Mouse (Mus musculus) embryonic facial prominence, embryonic 13.5 days (tissue): Measurements from ENCODE around the gene Gramd1b. TPM values are rescaled to one million over a fixed set of nuclear protein-coding genes. Genes with fewer than 3 reads are reported as not detected.

ENCODE experiments used
- ATAC-seq: fragments of 200-750 bp; cut with Nextera tagmentation; 2 replicates; pipeline ENCODE4 v1.8.0; 2017; ENCODE audit warnings: low read depth; ENCODE audit not compliant: insufficient number of reproducible peaks, insufficient read depth, low FRiP score, low TSS enrichment
- H3K27ac ChIP-seq: fragments of 300-500 bp; sonication (generic); 2 replicates; pipeline ENCODE4 v1.5.1; 2015; ENCODE audit warnings: moderate library complexity, mild to moderate bottlenecking, inconsistent platforms
- H3K27me3 ChIP-seq: fragments of 300-500 bp; sonication (generic); 2 replicates; pipeline ENCODE4 v1.6.1; 2015; ENCODE audit warnings: mild to moderate bottlenecking, inconsistent platforms
- H3K36me3 ChIP-seq: fragments of 300-500 bp; sonication (generic); 2 replicates; pipeline ENCODE4 v1.6.1; 2015; ENCODE audit warnings: mild to moderate bottlenecking, inconsistent platforms
- H3K4me1 ChIP-seq: fragments of 300-500 bp; sonication (generic); 2 replicates; pipeline ENCODE4 v1.6.1; 2015; ENCODE audit warnings: inconsistent platforms
- H3K4me2 ChIP-seq: fragments of 300-500 bp; sonication (generic); 2 replicates; pipeline ENCODE4 v1.6.1; 2015; ENCODE audit warnings: moderate library complexity, mild to moderate bottlenecking, inconsistent platforms
- H3K4me3 ChIP-seq: fragments of 300-500 bp; sonication (generic); 2 replicates; pipeline ENCODE4 v1.5.1; 2015; ENCODE audit warnings: mild to moderate bottlenecking, inconsistent platforms
- H3K9ac ChIP-seq: fragments of 300-500 bp; sonication (generic); 2 replicates; pipeline ENCODE4 v1.6.1; 2015; ENCODE audit warnings: mild to moderate bottlenecking, inconsistent platforms
- H3K9me3 ChIP-seq: fragments of 300-500 bp; sonication (generic); 2 replicates; pipeline ENCODE4 v1.6.1; 2016; ENCODE audit warnings: inconsistent platforms
- WGBS: fragments of 180-500 bp; shearing (Covaris S2); methylation state at CpG from one replicate; pipeline ENCODE4 v1.1.7; 2015; ENCODE audit warnings: mixed read lengths; 5-methylcytosine and 5-hydroxymethylcytosine counted together
- polyA plus RNA-seq: library from polyadenylated mRNA; unstranded; fragments of >200 nt; fragmentation: Nextera tagmentation; extraction: Ambion mirVana; gene quantifications from 2 replicates; pipeline ENCODE4 v1.2.1, GENCODE M21; 2015

Gene Gramd1b
- polyA plus RNA-seq, 1 experiment from 2014 or later: 9.0 TPM

DNA sequence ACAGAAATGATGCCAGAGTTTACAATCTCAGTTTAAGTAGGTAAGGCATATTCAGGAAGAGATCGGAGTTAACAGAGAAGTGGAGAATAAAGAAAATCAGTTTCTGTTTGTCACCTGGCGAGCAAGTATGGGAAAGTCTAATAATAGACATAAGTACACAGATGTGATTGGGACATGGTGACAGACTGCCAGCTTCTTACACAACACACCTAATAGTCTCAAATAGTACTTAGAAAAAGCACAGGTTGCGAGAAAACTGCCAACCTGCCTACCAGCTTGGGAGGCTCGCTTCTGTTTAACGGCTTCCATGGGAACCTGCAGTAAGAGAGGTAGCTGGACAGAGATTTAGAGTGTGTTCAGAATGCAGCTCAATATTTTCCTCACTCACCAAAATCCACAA, 112.4 kb downstream of the Gramd1b start:
- H3K4me3 ChIP-seq: no peak overlapping the region
- H3K36me3 ChIP-seq: no peaks in the 10 kb centered on the region
- no peaks in the 10 kb centered on the region for H3K9me3 ChIP-seq
- 91% methylated on average over 5 of the region's 5 CpGs for WGBS
- H3K27ac ChIP-seq: no peak overlapping the region
- no peak overlapping the region for H3K9ac ChIP-seq
- H3K4me2 ChIP-seq: no peak overlapping the region
- no peak for ATAC-seq
- no peaks in the 10 kb centered on the region for H3K27me3 ChIP-seq
- H3K4me1 ChIP-seq: no peaks in the 10 kb centered on the region

DNA sequence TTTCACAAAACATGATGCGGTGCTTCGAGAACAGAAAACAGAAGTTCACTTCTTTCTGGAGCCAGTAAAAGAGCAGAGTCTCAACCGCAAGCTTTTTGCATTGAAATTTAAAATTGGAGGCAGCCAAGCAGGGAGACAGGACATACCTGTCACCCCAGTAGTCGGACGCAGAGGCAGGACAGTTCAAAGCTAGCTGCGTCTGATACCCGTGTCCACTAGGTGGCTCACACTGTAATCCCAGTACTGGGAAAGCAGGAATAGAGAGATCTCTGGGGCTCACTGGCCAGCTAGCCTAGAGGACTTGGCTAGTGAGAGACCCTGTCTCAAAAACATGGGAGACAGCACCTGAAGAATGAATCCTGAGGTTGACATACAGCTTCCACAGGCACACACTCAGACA, 115.0 kb downstream of the Gramd1b start:
- no peak for ATAC-seq
- 82% methylated on average over 7 of the region's 7 CpGs for WGBS
- Histone ChIP-seq H3K4me2 (no peak overlapping the region), H3K27me3 (no peaks in the 10 kb centered on the region), H3K36me3 (no peaks in the 10 kb centered on the region), H3K4me1 (no peaks in the 10 kb centered on the region), H3K9ac (no peak overlapping the region), H3K27ac (no peak overlapping the region), H3K4me3 (no peak overlapping the region), H3K9me3 (no peaks in the 10 kb centered on the region)

DNA sequence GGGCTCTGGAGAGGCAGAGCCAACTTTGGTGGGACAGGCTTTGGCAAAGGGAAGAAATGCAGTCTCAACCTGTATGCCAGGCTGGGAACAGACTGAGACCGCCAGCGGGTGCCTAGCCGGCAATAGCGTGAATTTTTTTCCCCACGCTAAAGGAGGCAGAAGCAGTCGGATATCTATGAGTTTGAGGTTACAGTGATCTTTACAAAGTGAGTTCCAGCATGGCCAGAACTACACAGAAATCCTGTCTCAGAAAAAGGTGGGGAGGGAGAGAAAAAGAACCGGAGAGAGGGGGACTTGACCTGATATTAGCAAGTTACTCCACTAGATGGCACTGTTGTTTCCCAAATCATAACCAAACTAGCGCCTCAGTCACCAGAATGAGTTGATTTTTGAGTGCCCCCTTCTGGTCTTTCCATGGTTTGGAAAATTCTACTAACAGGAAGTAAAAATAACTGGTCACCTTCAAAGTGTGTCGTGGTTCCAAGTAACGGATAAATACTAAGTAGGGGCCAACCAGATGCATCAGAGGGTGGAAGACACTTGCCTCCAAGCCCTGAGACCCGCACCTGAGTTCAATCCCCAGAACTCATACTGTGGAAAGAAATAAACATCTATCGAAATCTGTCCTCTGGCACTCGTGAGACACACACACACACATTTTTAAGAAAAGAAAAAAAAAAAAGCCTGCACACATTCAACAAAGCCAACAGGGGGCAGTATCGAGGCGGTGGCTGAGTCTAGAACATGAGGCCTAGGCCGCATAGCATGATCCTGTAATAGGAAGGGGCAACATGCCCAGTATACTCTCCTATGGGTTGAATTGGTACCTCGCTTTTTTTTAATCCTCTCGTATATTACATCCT, 116.0 kb downstream of the Gramd1b start:
- H3K27ac ChIP-seq: peak overlapping the region; percentile 44; the same call in 1 of the 2 replicates
- H3K27me3 ChIP-seq: no peaks in the 10 kb centered on the region
- no peaks in the 10 kb centered on the region for H3K36me3 ChIP-seq
- ATAC-seq: no peak
- H3K4me2 ChIP-seq: peak overlapping the region; percentile 70
- no peaks in the 10 kb centered on the region for H3K4me1 ChIP-seq
- WGBS: 34% methylated on average over 18 of the region's 18 CpGs
- peak overlapping the region; percentile 73 for H3K9ac ChIP-seq
- no peaks in the 10 kb centered on the region for H3K9me3 ChIP-seq
- H3K4me3 ChIP-seq: peak overlapping the region; percentile 58

DNA sequence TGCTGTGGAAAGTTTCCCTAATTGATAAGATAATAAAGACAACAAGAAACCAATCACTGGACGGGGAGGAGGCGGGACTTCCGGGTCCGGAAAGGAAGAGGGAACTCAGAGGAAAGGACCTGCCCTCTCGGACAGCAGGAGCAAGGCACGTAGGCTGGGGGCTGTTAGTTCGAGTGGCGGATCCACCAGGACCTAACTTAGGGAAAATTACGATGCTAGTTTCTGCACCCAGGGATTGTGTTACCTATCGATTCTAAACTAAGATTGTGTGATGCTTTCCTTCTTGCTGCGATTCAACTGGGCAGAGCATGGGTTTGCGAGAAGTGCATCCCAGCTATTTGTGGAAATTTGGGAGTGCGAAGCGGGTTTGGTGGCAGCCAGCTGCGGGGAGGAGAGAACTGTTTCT, 116.7 kb downstream of the Gramd1b start:
- Histone ChIP-seq H3K27ac (peak overlapping the region; percentile 44; the same call in 1 of the 2 replicates), H3K36me3 (no peaks in the 10 kb centered on the region), H3K27me3 (no peaks in the 10 kb centered on the region), H3K4me3 (peak overlapping the region; percentile 58), H3K4me2 (peak overlapping the region; percentile 70), H3K4me1 (no peaks in the 10 kb centered on the region), H3K9me3 (no peaks in the 10 kb centered on the region), H3K9ac (peak overlapping the region; percentile 73)
- 2% methylated on average over 15 of the region's 15 CpGs for WGBS
- ATAC-seq: no peak

DNA sequence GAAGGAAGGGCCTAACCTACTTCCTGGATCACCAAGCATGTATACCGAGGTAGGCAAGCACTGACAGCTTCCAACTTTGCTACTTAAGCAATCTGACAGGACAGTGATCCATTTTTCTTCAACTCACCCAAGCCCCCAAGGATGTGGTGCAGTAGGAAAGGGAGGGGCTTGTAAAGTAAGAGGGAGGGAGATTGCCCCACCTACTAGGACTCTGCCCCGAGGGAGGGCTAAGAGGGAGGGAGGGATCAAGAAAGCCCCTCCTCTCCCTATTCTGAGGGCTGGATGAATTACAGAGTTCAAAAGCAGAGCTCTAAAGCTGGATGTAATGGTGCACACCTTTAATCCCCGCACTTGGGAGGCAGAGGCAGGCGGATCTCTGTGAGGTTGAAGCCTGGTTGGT, 117.6 kb downstream of the Gramd1b start:
- Histone ChIP-seq H3K4me3 (no peak overlapping the region), H3K9ac (no peak overlapping the region), H3K27me3 (no peaks in the 10 kb centered on the region), H3K36me3 (no peaks in the 10 kb centered on the region), H3K4me2 (no peak overlapping the region), H3K27ac (no peak overlapping the region), H3K9me3 (no peaks in the 10 kb centered on the region), H3K4me1 (peaks cover 3% of the 10 kb centered on the region)
- no peak for ATAC-seq
- WGBS: 79% methylated on average over 4 of the region's 4 CpGs

DNA sequence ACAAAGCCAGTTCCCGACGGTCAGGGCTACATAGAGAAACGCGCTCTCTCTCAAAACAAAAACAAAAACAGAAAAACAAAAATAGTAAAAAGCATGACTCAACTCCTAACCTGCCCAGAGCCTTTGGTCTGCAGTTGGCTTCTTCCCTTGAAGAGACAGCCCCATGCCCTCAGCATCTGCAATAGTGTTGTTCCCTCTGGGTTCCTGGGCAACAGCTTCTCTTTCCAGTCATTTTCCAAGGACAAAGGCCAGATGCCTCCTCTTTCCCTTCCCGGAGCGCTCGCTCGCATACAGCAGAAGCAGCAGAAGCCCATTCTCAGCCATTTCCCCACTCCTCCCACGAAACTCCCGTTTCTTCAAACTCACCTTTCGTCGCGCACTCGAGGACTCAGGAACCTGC, 118.3 kb downstream of the Gramd1b start:
- ATAC-seq: no peak
- H3K36me3 ChIP-seq: no peaks in the 10 kb centered on the region
- H3K4me2 ChIP-seq: no peak overlapping the region
- no peak overlapping the region for H3K4me3 ChIP-seq
- H3K27ac ChIP-seq: no peak overlapping the region
- no peaks in the 10 kb centered on the region for H3K9me3 ChIP-seq
- H3K27me3 ChIP-seq: no peaks in the 10 kb centered on the region
- WGBS: 91% methylated on average over 14 of the region's 14 CpGs
- H3K9ac ChIP-seq: no peak overlapping the region
- H3K4me1 ChIP-seq: peaks cover 3% of the 10 kb centered on the region

DNA sequence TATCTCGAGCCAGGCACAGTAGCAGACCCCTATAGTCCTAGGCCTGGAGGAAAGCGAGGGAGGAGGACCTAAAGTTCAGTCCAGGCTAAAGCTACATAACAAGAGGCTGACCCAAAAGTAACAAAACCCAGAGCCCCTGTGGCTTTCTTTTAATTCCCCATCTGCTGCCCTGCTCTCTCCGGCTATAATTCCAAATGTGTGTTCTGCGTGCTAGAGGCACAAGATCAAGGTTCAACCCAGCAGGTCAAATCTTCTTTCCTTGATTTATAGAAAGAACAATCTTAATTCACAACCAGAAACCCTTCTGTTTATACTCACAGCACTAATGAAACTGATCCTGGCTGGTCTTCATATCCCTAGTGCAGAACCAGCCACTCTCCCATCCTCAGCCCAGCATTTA, 118.9 kb downstream of the Gramd1b start:
- Histone ChIP-seq H3K9ac (no peak overlapping the region), H3K4me1 (peaks cover 3% of the 10 kb centered on the region), H3K9me3 (no peaks in the 10 kb centered on the region), H3K4me2 (no peak overlapping the region), H3K27me3 (no peaks in the 10 kb centered on the region), H3K36me3 (no peaks in the 10 kb centered on the region), H3K27ac (no peak overlapping the region), H3K4me3 (no peak overlapping the region)
- ATAC-seq: no peak
- WGBS: 86% methylated on average over 4 of the region's 4 CpGs

DNA sequence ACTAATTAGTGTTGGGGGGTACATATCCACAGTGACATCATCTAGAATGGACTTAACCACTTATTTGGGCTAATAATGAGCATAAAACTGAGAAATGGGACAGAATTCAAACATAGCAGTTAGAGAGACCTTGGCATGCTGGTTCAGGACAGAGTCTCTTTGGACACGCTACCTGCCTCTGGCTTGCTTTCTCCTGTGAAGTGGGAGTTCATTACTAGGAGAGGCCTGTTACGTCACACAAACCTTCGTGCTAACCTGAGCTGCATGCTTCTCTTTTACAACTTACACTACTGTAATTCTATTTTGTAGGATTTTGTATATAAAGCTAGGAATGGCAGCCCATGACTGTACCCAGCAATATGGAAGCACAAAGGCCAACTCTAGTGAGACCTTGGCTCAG, 120.3 kb downstream of the Gramd1b start:
- Histone ChIP-seq H3K4me2 (no peak overlapping the region), H3K4me3 (no peak overlapping the region), H3K4me1 (peaks cover 7% of the 10 kb centered on the region), H3K27me3 (no peaks in the 10 kb centered on the region), H3K27ac (no peak overlapping the region), H3K36me3 (no peaks in the 10 kb centered on the region), H3K9me3 (no peaks in the 10 kb centered on the region), H3K9ac (no peak overlapping the region)
- WGBS: 98% methylated on average over 3 of the region's 3 CpGs
- no peak for ATAC-seq

DNA sequence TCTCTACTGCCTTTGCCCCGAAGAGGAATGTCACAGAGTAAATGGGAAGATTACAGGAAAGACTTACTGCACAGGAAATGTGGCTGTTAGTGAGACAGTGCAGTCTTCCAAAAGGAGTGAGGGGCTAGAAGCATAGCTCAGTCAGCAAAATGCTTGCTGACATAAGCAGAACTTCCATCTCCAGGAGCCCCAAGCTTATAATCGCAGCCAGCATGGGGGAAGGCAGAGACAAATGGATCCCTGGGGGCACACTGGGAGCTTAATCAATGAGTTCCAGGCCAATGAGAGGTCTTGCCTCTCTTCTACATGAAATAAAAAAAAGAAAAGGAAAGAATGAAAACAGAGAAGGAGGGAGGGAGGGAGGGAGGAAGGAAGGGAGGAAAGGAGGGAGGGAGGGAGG, 122.1 kb downstream of the Gramd1b start:
- no peaks in the 10 kb centered on the region for H3K27me3 ChIP-seq
- ATAC-seq: no peak
- no peak overlapping the region for H3K4me3 ChIP-seq
- H3K9ac ChIP-seq: no peak overlapping the region
- no peak overlapping the region for H3K4me2 ChIP-seq
- peaks cover 8% of the 10 kb centered on the region for H3K4me1 ChIP-seq
- H3K9me3 ChIP-seq: no peaks in the 10 kb centered on the region
- 22% methylated on average over 2 of the region's 2 CpGs for WGBS
- 0 out of 2 replicates have a peak overlapping the region, but pooled peaks have one; percentile 22 for H3K27ac ChIP-seq
- H3K36me3 ChIP-seq: no peaks in the 10 kb centered on the region

DNA sequence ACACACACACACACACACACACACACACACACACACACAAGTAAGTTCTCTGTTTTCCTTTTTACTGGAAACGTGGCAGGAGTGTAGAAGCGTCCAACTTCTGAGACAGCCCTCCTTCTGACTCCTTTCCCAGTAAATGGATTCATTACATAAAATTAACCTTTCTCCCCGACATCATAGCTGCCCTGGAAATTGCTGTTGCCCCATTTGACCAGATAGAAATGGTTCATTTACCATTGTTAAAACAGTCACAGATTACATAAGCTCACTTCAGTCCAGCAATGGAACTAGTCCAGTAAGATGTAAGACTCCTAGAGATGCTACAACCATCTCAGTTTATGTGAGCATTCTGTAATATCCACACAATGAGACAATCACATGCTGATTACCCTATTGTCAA, 122.8 kb downstream of the Gramd1b start:
- no peaks in the 10 kb centered on the region for H3K27me3 ChIP-seq
- H3K9ac ChIP-seq: no peak overlapping the region
- peak overlapping the region; percentile 64 for H3K27ac ChIP-seq
- no peak overlapping the region for H3K4me3 ChIP-seq
- no peak overlapping the region for H3K4me2 ChIP-seq
- no peaks in the 10 kb centered on the region for H3K36me3 ChIP-seq
- 25% methylated on average over 3 of the region's 3 CpGs for WGBS
- H3K4me1 ChIP-seq: peaks cover 8% of the 10 kb centered on the region
- no peaks in the 10 kb centered on the region for H3K9me3 ChIP-seq
- no peak for ATAC-seq

DNA sequence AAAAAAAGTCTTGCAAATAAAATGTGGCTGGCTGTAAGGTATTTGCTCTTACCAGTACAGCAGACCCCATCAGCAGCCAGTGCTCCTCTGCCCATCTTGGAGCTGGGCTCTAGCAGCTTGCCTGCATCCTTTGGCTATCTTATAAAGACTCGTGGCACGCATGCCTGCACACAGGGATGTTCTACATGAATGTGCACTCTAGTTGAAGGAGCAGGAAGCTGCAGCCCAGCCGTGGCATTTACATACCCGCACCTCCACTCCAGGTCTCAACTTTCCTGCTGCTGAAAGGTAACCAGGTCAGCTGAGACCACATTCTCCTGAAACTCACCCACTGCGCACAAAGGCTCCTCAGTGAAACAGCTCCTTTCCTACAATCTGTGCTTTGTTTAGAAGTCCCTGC, 123.3 kb downstream of the Gramd1b start:
- H3K9me3 ChIP-seq: no peaks in the 10 kb centered on the region
- H3K36me3 ChIP-seq: no peaks in the 10 kb centered on the region
- H3K27me3 ChIP-seq: no peaks in the 10 kb centered on the region
- 35% methylated on average over 5 of the region's 5 CpGs for WGBS
- no peak overlapping the region for H3K9ac ChIP-seq
- H3K4me2 ChIP-seq: no peak overlapping the region
- H3K27ac ChIP-seq: no peak overlapping the region
- ATAC-seq: no peak
- peaks cover 8% of the 10 kb centered on the region for H3K4me1 ChIP-seq
- no peak overlapping the region for H3K4me3 ChIP-seq

DNA sequence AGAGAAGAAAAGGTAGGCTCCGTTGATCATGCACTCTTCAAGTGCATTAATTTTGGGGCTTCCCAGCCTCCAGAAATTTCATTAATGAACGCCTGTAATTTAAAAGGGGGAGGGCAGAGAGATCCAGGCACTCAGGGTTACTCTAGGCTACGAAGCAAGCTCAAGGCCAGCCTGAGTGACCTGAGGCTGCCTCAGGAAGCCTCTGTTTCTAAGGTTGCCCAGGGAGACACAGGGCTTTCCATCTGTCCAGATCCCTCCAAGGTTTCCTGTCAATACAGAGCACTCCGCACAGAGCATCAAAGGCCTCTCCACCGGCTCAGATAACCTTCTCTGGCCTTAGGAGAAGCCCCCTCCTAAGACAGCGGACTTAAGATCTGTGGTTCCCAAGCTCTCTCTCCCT, 125.4 kb downstream of the Gramd1b start:
- Histone ChIP-seq H3K27ac (no peak overlapping the region), H3K9me3 (no peaks in the 10 kb centered on the region), H3K36me3 (no peaks in the 10 kb centered on the region), H3K27me3 (no peaks in the 10 kb centered on the region), H3K4me2 (no peak overlapping the region), H3K4me1 (peaks cover 8% of the 10 kb centered on the region), H3K9ac (no peak overlapping the region), H3K4me3 (no peak overlapping the region)
- no peak for ATAC-seq
- WGBS: 54% methylated on average over 6 of the region's 6 CpGs
